Mouse (Mus musculus): Measurements from ENCODE around the gene Chd9. TPM values are rescaled to one million over a fixed set of nuclear protein-coding genes. Genes with fewer than 3 reads are reported as not detected.

The Chd9 gene
- polyA plus RNA-seq, 1 experiment from 2014 or later = 95.1 TPM

DNA sequence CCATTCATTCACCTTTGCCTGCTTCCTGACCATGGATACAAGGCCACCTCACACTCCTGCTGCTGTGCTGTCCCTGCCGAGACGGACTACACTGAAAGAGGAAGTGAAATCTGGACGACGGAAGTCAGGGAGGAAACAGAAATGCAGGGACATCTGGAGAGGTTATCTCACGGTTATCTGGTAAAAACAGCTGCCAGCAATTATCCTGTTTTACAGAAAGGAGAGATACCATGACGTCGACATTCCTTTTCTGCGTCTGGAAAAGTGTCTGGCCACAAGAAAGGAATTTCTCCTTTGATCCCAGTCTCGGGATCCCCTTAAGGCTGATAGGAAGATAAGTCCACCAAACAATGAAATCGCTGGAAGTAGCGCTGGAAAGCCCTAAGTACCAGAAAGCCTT, 5.7 kb upstream of the Chd9 start:
- no peak for ATAC-seq (ENCODE audit: insufficient number of reproducible peaks, insufficient read depth, low FRiP score, low TSS enrichment, low read depth)
- Histone ChIP-seq H3K27ac (no peak overlapping the region), H3K4me2 (no peak overlapping the region), H3K27me3 (no peaks in the 10 kb centered on the region), H3K4me1 (no peaks in the 10 kb centered on the region), H3K9me3 (no peaks in the 10 kb centered on the region; the same call in 1 of the 2 replicates), H3K4me3 (no peak overlapping the region), H3K36me3 (no peaks in the 10 kb centered on the region), H3K9ac (no peak overlapping the region)
- WGBS = 9% methylated on average over 11 of the region's 11 CpGs

DNA sequence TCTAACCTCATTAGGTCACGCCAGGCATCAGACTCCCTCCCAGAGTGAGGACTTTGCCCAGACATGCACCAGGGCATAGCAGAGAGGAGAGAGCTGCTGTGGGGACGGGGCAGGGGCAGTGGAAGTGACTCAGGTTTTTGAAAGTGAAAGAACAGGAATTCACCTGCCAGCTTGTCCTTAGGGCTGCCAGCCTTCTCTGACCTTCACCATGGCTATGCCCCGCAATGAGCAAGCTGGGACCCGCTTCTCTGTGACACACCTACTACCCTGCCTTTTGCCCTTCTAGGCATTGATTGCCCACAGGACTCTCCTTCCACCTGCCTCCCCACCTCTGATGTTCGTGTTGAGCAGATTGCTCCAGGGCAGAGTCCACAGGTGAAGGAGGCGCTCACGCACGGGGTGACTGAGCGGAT, 2.7 kb upstream of the Chd9 start:
- Histone ChIP-seq H3K9me3 (no peaks in the 10 kb centered on the region; the same call in 1 of the 2 replicates), H3K36me3 (no peaks in the 10 kb centered on the region), H3K4me3 (no peak overlapping the region), H3K27ac (no peak overlapping the region), H3K4me2 (no peak overlapping the region), H3K4me1 (peaks cover 16% of the 10 kb centered on the region), H3K27me3 (no peaks in the 10 kb centered on the region), H3K9ac (no peak overlapping the region)
- no peak for ATAC-seq (ENCODE audit: insufficient number of reproducible peaks, insufficient read depth, low FRiP score, low TSS enrichment, low read depth)
- WGBS = 67% methylated on average over 9 of the region's 9 CpGs

- ATAC-seq (ENCODE audit: insufficient number of reproducible peaks, insufficient read depth, low FRiP score, low TSS enrichment, low read depth) = peak; percentile 69
- no peaks in the 10 kb centered on the region for H3K27me3 ChIP-seq
- H3K9ac ChIP-seq = peak overlapping the region; percentile 78
- peak overlapping the region; percentile 77 for H3K4me2 ChIP-seq
- peaks cover 24% of the 10 kb centered on the region for H3K4me1 ChIP-seq
- no peaks in the 10 kb centered on the region for H3K9me3 ChIP-seq
- WGBS = under 1% methylated on average over 11 of the region's 11 CpGs
- peak overlapping the region; percentile 58 for H3K4me3 ChIP-seq
- no peaks in the 10 kb centered on the region for H3K36me3 ChIP-seq
- peak overlapping the region; percentile 82 for H3K27ac ChIP-seq
Measured at GRCm38 (mm10) chr8:90828987-90829740, 1.0 kb downstream of the Chd9 start.

DNA sequence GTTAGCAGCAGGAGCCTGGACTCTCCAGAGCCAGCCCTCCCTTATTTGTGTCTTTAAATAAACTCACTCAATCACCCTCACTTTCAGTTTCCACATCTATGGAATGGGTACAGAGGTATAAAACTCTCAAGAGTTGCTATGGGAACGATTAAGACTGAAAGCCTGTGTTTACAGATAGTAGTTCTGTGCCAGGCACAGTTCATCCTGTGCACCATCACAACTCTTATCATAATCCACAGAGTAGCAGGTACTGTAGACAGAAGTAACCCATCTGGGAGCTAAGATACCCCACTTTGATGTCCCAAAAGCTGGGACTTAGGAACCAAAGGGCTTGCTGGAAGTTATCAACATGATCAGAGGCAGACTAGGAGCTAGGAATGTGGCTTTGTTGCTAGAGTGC, 1.7 kb downstream of the Chd9 start:
- H3K27me3 ChIP-seq = no peaks in the 10 kb centered on the region
- ATAC-seq (ENCODE audit: insufficient number of reproducible peaks, insufficient read depth, low FRiP score, low TSS enrichment, low read depth) = no peak
- no peak overlapping the region for H3K9ac ChIP-seq
- H3K27ac ChIP-seq = peak overlapping the region; percentile 82; the same call in 1 of the 2 replicates
- no peaks in the 10 kb centered on the region for H3K36me3 ChIP-seq
- H3K9me3 ChIP-seq = no peaks in the 10 kb centered on the region
- peak overlapping the region; percentile 58; the same call in 1 of the 2 replicates for H3K4me3 ChIP-seq
- peak overlapping the region; percentile 77 for H3K4me2 ChIP-seq
- 80% methylated on average over 1 of the region's 1 CpGs for WGBS
- H3K4me1 ChIP-seq = peaks cover 25% of the 10 kb centered on the region

GRCm38 (mm10) chr8:90830980-90831379, 2.8 kb downstream of the Chd9 start:
- Histone ChIP-seq H3K27me3 (no peaks in the 10 kb centered on the region), H3K4me2 (no peak overlapping the region), H3K9me3 (no peaks in the 10 kb centered on the region), H3K4me3 (no peak overlapping the region), H3K27ac (no peak overlapping the region; the same call in 1 of the 2 replicates), H3K4me1 (peaks cover 25% of the 10 kb centered on the region), H3K9ac (no peak overlapping the region), H3K36me3 (no peaks in the 10 kb centered on the region)
- WGBS = 63% methylated on average over 8 of the region's 8 CpGs
- ATAC-seq (ENCODE audit: insufficient number of reproducible peaks, insufficient read depth, low FRiP score, low TSS enrichment, low read depth) = no peak

DNA sequence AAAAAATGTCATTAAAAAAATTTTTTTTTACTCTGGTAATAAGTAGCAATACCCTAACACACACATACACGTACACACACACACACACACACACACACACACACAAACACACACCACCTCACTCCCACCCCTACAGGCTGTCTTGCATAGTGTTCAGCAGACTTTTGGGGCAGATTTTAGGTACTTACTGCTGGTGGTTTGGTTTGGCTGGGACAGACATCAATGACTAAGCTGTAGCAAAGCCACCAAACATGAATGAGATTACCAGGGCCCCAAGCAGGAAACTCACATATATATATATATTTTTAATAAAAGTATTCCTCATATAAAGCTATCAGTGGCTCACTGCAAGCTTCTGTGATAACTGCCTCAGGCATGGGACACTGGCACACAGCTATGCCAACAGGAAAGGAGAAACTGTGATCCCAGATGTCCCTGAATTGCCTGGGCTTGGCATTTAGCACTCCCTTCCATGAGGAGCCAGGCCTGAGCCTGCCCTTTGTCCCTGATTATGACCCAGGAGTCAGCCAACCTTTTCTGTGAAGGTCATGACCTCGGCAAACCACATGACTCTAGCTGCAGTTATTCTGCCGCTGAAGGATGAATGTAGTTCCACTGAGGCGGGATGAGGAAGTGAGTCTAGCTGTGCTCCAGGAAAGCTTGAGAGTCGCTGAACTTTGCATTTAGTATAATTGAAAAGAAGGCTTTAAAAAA, 4.6 kb downstream of the Chd9 start:
- no peak for ATAC-seq (ENCODE audit: insufficient number of reproducible peaks, insufficient read depth, low FRiP score, low TSS enrichment, low read depth)
- Histone ChIP-seq H3K27ac (no peak overlapping the region), H3K9ac (no peak overlapping the region), H3K9me3 (no peaks in the 10 kb centered on the region), H3K4me1 (peaks cover 25% of the 10 kb centered on the region), H3K4me2 (no peak overlapping the region), H3K36me3 (no peaks in the 10 kb centered on the region), H3K27me3 (no peaks in the 10 kb centered on the region), H3K4me3 (no peak overlapping the region)
- 47% methylated on average over 5 of the region's 5 CpGs for WGBS

DNA sequence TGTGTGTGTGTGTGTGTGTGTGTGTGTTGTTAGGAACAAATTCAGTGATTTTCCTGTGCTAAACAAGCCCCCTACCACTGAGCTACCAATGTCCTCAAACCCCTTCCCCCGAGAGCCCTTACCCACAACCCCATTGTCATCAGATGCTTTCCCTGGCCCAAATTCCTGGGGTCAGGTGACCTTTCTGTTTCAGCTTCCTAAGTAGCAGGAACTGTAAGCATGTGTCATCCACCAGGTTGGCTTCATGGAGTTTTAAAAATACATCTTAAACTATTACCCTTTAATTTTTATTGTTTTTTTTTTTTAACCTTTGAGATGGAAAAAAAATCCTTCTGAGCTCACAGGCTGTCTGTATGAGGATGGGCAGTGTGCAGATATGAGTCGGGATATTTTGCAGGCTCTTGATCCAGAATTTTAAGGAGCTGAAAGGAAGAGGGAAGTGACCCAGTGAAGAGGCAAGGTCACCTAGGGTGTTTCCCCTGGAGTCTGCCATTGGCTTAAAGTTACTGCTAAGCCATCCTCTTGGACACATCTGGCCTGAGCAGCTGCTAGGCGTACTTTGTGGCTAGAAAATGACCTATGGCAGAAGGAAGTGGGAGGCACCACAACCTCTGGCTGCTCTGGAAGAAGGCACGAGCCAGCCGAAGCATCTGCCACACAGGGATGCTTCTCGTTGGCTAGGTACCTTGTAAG, 5.6 kb downstream of the Chd9 start:
- H3K4me3 ChIP-seq = no peak overlapping the region
- H3K36me3 ChIP-seq = no peaks in the 10 kb centered on the region
- no peak overlapping the region for H3K27ac ChIP-seq
- no peaks in the 10 kb centered on the region for H3K9me3 ChIP-seq
- 42% methylated on average over 6 of the region's 6 CpGs for WGBS
- H3K4me2 ChIP-seq = no peak overlapping the region
- ATAC-seq (ENCODE audit: insufficient number of reproducible peaks, insufficient read depth, low FRiP score, low TSS enrichment, low read depth) = no peak
- peaks cover 20% of the 10 kb centered on the region for H3K4me1 ChIP-seq
- H3K9ac ChIP-seq = no peak overlapping the region
- H3K27me3 ChIP-seq = no peaks in the 10 kb centered on the region

- Histone ChIP-seq H3K27me3 (no peaks in the 10 kb centered on the region), H3K36me3 (no peaks in the 10 kb centered on the region), H3K4me3 (no peak overlapping the region), H3K4me1 (peaks cover 17% of the 10 kb centered on the region), H3K27ac (no peak overlapping the region), H3K9me3 (no peaks in the 10 kb centered on the region), H3K9ac (no peak overlapping the region), H3K4me2 (no peak overlapping the region)
- 67% methylated on average over 3 of the region's 3 CpGs for WGBS
- ATAC-seq (ENCODE audit: insufficient number of reproducible peaks, insufficient read depth, low FRiP score, low TSS enrichment, low read depth) = no peak
Measured at GRCm38 (mm10) chr8:90834321-90834672, 6.1 kb downstream of the Chd9 start.

DNA sequence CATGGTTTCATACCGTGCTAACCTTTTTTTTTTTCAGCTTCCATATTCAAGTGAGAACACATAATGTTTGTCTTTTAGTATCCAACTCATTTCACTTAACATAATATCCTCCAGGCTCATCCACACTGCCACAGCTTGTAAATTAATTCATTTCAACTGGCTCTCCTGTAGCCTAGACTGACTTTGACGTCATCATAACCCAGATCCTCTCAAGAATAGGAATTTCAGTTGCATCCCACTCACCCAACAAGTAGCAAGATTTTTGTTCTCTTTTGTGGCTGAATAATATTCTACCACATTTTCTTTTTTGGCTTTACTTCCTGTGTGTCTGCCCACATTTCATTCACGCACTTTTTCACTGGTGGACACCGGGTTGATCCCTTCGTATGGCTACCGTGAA, 9.3 kb downstream of the Chd9 start:
- H3K4me2 ChIP-seq = no peak overlapping the region
- ATAC-seq (ENCODE audit: insufficient number of reproducible peaks, insufficient read depth, low FRiP score, low TSS enrichment, low read depth) = no peak
- H3K27me3 ChIP-seq = no peaks in the 10 kb centered on the region
- H3K4me3 ChIP-seq = no peak overlapping the region
- WGBS = 89% methylated on average over 6 of the region's 6 CpGs
- no peak overlapping the region for H3K27ac ChIP-seq
- no peaks in the 10 kb centered on the region for H3K36me3 ChIP-seq
- no peaks in the 10 kb centered on the region for H3K9me3 ChIP-seq
- peaks cover 20% of the 10 kb centered on the region; the same call in 1 of the 2 replicates for H3K4me1 ChIP-seq
- H3K9ac ChIP-seq = no peak overlapping the region

DNA sequence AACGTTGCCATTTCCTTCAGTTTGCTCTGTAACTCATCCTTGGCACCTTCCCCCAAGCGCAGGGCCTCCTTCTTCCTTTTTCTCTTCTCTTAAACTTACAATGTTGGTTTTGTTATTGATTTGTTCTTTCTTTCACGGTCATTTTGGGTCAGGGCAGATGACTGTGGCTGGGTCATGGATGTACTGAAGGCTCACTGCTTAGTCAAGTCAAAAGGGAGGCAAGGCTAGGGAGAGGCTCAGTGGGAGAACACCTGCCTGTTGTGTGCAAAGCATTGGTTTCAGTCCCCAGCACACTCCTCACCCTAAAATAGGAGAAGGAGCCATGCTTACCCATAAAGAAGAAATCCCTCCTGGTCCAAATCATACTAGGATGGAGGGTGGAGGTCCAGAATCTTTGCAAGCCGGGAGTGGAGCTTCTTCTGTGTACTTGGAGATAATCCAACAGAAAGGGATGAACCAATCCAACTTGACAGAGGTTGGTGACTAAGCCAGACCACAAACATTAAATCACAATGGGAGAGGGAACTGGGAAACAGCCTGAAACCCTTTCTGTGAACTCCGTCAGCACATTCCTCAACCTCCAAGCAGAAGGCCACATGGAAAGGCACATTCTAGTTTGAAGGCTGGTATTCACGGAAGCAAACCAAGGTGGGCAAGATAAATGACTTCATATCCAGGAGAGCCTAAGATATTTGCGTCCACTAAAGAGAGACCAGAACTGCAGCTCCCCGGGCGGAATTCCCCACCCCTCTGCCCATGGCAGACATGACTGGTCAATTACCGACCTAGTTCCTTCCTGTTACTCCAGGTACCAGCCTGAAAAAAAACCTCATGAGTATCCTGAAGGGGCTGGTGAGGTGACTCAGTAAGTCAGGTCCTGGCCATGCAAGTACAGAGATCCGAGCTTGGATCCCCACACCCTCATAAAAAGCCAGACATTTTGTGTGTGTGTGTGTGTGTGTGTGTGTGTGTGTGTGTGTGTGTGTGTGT, 11.9 kb downstream of the Chd9 start:
- Histone ChIP-seq H3K27ac (no peak overlapping the region), H3K27me3 (no peaks in the 10 kb centered on the region), H3K9ac (no peak overlapping the region), H3K4me1 (peaks cover 18% of the 10 kb centered on the region; the same call in 1 of the 2 replicates), H3K9me3 (no peaks in the 10 kb centered on the region), H3K36me3 (no peaks in the 10 kb centered on the region), H3K4me2 (no peak overlapping the region), H3K4me3 (no peak overlapping the region)
- 68% methylated on average over 11 of the region's 11 CpGs for WGBS
- no peak for ATAC-seq (ENCODE audit: insufficient number of reproducible peaks, insufficient read depth, low FRiP score, low TSS enrichment, low read depth)

GRCm38 (mm10) chr8:90841321-90841720, 13.2 kb downstream of the Chd9 start:
- Histone ChIP-seq H3K27ac (0 out of 2 replicates have a peak overlapping the region, but pooled peaks have one; percentile 17), H3K4me3 (no peak overlapping the region), H3K4me2 (no peak overlapping the region), H3K4me1 (peaks cover 18% of the 10 kb centered on the region; the same call in 1 of the 2 replicates), H3K36me3 (0 out of 2 replicates have a peak, but pooled peaks cover 5% of the 10 kb centered on the region), H3K9me3 (no peaks in the 10 kb centered on the region), H3K9ac (no peak overlapping the region), H3K27me3 (no peaks in the 10 kb centered on the region)
- 68% methylated on average over 13 of the region's 13 CpGs for WGBS
- ATAC-seq (ENCODE audit: insufficient number of reproducible peaks, insufficient read depth, low FRiP score, low TSS enrichment, low read depth) = no peak
